Mouse (Mus musculus) heart, embryonic 12.5 days (tissue): ENCODE measurements around the gene Crtc1. TPM values are rescaled to one million over a fixed set of nuclear protein-coding genes. Genes with fewer than 3 reads are reported as not detected.

ENCODE experiments used
- ATAC-seq: fragments of 200-750 bp; cut with Nextera tagmentation; 2 replicates; pipeline ENCODE4 v1.8.0; 2017; ENCODE audit warnings: moderate TSS enrichment, moderate library complexity; ENCODE audit not compliant: insufficient number of reproducible peaks, low FRiP score
- H3K27ac ChIP-seq: fragments of 300-500 bp; sonication (generic); 2 replicates; pipeline ENCODE4 v1.5.1; 2016; ENCODE audit warnings: mild to moderate bottlenecking, moderate library complexity; ENCODE audit not compliant: poor library complexity, severe bottlenecking
- H3K27me3 ChIP-seq: fragments of 300-500 bp; sonication (generic); replicated peaks from 2 replicates; pipeline ENCODE4 v1.6.1; 2016; ENCODE audit warnings: mild to moderate bottlenecking, moderate library complexity
- H3K36me3 ChIP-seq: fragments of 300-500 bp; sonication (generic); 2 replicates; pipeline ENCODE4 v1.6.1; 2016; ENCODE audit warnings: mild to moderate bottlenecking, moderate library complexity
- H3K4me1 ChIP-seq: fragments of 300-500 bp; sonication (generic); replicated peaks from 2 replicates; pipeline ENCODE4 v1.6.1; 2016; ENCODE audit warnings: mild to moderate bottlenecking
- H3K4me2 ChIP-seq: fragments of 300-500 bp; sonication (generic); 2 replicates; pipeline ENCODE4 v1.6.1; 2016; ENCODE audit warnings: mild to moderate bottlenecking, moderate library complexity
- H3K4me3 ChIP-seq: fragments of 300-500 bp; sonication (generic); 2 replicates; pipeline ENCODE4 v1.5.1; 2016; ENCODE audit warnings: mild to moderate bottlenecking
- H3K9ac ChIP-seq: fragments of 300-500 bp; sonication (generic); 2 replicates; pipeline ENCODE4 v1.6.1; 2016; ENCODE audit warnings: mild to moderate bottlenecking, moderate library complexity
- H3K9me3 ChIP-seq: fragments of 300-500 bp; sonication (generic); replicated peaks from 2 replicates; pipeline ENCODE4 v1.6.1; 2016; ENCODE audit warnings: mild to moderate bottlenecking, moderate library complexity
- WGBS: fragments of 180-500 bp; shearing (Covaris S2); methylation state at CpG from one replicate; pipeline ENCODE4 v1.1.7; 2016; 5-methylcytosine and 5-hydroxymethylcytosine counted together
- polyA plus RNA-seq: library from polyadenylated mRNA; unstranded; fragments of >200 nt; fragmentation: Nextera tagmentation; extraction: Ambion mirVana; gene quantifications from 2 replicates; pipeline ENCODE4 v1.2.1, GENCODE M21; 2016

The Crtc1 gene
- polyA plus RNA-seq, 1 experiment from 2014 or later, result 14.9 TPM

- H3K4me3 ChIP-seq, result no peak overlapping the region
- WGBS, result 85% methylated on average over 1 of the region's 1 CpGs
- peaks cover 21% of the 10 kb centered on the region for H3K4me1 ChIP-seq
- no peak for ATAC-seq
- H3K9me3 ChIP-seq, result no peaks in the 10 kb centered on the region
- H3K4me2 ChIP-seq, result no peak overlapping the region
- H3K9ac ChIP-seq, result no peak overlapping the region
- no peak overlapping the region for H3K27ac ChIP-seq
- peaks cover 21% of the 10 kb centered on the region for H3K27me3 ChIP-seq
- H3K36me3 ChIP-seq, result peaks cover 9% of the 10 kb centered on the region
Observed at GRCm38 (mm10) chr8:70445988-70446387, 6.6 kb upstream of the Crtc1 start.

DNA sequence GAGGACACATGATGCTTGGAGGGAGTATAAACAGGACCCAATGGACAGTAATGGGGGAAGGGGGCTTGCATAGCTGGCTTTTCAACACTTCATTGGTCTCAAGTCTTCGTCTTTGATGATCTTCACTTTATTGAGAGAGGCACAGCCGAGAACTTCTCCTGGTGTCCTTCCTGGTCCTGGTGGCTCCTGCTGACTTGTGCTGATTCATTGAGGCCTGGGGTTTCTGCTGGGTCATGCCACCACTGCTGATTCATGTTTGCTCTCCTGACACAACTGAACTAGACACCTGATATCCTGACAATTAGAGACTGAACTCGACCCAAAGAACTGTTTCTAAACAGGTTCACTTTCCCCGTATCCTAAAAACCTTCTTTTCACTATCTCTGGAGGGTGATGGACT, 3.9 kb upstream of the Crtc1 start:
- Histone ChIP-seq H3K9me3 (no peaks in the 10 kb centered on the region), H3K9ac (no peak overlapping the region), H3K36me3 (no peaks in the 10 kb centered on the region), H3K27me3 (peaks cover 21% of the 10 kb centered on the region), H3K27ac (peak overlapping the region; percentile 16; the same call in 1 of the 2 replicates), H3K4me3 (no peak overlapping the region), H3K4me2 (no peak overlapping the region), H3K4me1 (peaks cover 19% of the 10 kb centered on the region)
- 72% methylated on average over 4 of the region's 4 CpGs for WGBS
- ATAC-seq, result peak; percentile 63

- H3K9me3 ChIP-seq, result no peaks in the 10 kb centered on the region
- ATAC-seq, result no peak
- peaks cover 16% of the 10 kb centered on the region for H3K27me3 ChIP-seq
- no peak overlapping the region for H3K27ac ChIP-seq
- H3K9ac ChIP-seq, result 0 out of 2 replicates have a peak overlapping the region, but pooled peaks have one; percentile 0
- 67% methylated on average over 3 of the region's 3 CpGs for WGBS
- H3K4me2 ChIP-seq, result no peak overlapping the region
- no peaks in the 10 kb centered on the region for H3K36me3 ChIP-seq
- H3K4me3 ChIP-seq, result no peak overlapping the region
- peaks cover 12% of the 10 kb centered on the region for H3K4me1 ChIP-seq
Observed at GRCm38 (mm10) chr8:70441565-70441964, 2.2 kb upstream of the Crtc1 start.

GRCm38 (mm10) chr8:70440246-70440645, 867 bp upstream of the Crtc1 start:
- Histone ChIP-seq H3K9me3 (no peaks in the 10 kb centered on the region), H3K27ac (no peak overlapping the region), H3K4me3 (peak overlapping the region; percentile 71), H3K4me1 (peaks cover 12% of the 10 kb centered on the region), H3K36me3 (no peaks in the 10 kb centered on the region), H3K9ac (no peak overlapping the region), H3K27me3 (peaks cover 5% of the 10 kb centered on the region), H3K4me2 (peak overlapping the region; percentile 91)
- ATAC-seq, result no peak
- 39% methylated on average over 3 of the region's 3 CpGs for WGBS

DNA sequence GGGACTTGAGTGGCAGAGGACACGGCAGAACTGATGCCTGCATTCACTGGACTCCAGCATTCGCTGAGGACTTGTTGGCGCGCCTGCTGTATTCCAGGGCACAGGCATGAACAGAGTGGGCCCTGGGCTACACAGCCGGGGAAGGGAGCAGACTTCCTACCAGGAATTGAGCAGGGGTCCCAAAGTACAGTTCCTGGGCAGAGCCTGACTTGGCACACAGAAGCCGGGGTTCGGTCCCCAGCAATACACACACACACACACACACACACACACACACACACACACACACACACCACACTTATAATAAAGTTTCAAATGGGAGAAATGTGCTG, 435 bp upstream of the Crtc1 start:
- peaks cover 2% of the 10 kb centered on the region for H3K27me3 ChIP-seq
- peak overlapping the region; percentile 64 for H3K27ac ChIP-seq
- no peaks in the 10 kb centered on the region for H3K9me3 ChIP-seq
- no peaks in the 10 kb centered on the region for H3K36me3 ChIP-seq
- no peak for ATAC-seq
- peak overlapping the region; percentile 91 for H3K4me2 ChIP-seq
- peak overlapping the region; percentile 71 for H3K4me3 ChIP-seq
- H3K9ac ChIP-seq, result peak overlapping the region; percentile 84
- 3% methylated on average over 5 of the region's 7 CpGs for WGBS
- peaks cover 12% of the 10 kb centered on the region for H3K4me1 ChIP-seq

DNA sequence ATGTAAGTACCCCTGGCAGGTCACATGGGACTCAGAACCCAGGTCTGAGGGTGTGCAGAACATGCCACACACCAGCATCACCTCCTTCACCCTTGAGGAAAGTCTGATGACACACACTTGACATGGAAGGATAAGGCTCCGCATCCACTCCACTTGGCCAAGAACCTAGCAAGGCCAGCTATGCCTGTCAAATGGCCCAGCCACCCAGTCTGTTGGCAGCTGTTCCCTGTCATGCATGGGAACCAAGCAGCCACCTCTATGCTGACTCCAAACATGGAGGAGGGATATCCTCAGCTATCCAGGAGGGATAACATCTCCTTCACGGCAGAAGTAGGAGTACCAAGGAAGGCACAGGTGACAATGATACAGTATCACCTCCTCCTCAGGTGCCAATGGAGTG, 956 bp downstream of the Crtc1 start:
- Histone ChIP-seq H3K9ac (no peak overlapping the region), H3K27ac (no peak overlapping the region), H3K4me2 (peak overlapping the region; percentile 91), H3K36me3 (no peaks in the 10 kb centered on the region), H3K27me3 (no peaks in the 10 kb centered on the region), H3K4me1 (peaks cover 12% of the 10 kb centered on the region), H3K4me3 (peak overlapping the region; percentile 71; the same call in 1 of the 2 replicates), H3K9me3 (no peaks in the 10 kb centered on the region)
- 82% methylated on average over 2 of the region's 2 CpGs for WGBS
- ATAC-seq, result no peak

DNA sequence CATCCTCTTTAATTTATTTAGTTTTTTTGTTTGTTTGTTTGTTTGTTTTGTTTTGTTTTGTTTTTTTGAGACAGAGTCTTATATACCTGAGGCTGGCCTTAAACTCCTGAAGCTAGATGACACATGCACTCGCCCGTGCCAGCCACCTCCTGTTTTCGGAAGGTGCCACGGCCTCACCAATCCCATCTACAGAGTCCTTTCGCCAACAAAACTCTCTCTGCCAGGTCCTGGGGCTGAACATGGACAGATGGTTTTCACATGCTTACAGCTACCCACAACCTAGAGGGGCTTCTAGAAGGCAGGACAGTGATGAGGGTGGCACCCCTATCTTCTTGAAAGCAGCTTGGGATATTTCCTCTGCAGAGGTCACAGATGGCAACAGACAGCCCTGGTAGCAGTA, 4.2 kb downstream of the Crtc1 start:
- Histone ChIP-seq H3K9ac (no peak overlapping the region), H3K4me3 (no peak overlapping the region)

DNA sequence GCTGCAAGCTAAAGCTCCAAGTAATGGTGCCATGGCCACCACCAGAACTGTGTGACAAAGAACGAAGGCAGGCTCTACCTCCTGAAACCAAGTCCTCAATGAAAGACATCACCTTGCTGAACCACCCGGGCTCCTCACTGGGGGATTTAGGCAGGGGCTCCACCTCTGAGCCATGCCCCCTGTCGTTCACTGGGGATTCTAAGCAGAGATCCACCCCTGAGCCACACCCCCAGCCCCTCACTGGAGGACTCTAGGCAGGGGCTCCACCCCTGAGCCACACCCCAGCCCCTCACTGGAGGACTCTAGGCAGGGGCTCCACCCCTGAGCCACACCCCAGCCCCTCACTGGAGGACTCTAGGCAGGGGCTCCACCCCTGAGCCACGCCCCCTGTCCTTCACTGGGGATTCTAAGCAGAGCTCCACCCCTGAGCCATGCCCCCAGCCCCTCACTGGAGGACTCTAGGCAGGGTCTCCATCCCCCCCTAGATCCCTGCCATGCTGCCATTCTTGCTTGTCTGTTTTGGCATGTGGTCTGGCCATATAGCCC, 6.3 kb downstream of the Crtc1 start:
- peak; percentile 16; the same call in 1 of the 2 replicates for ATAC-seq
- Histone ChIP-seq H3K36me3 (no peaks in the 10 kb centered on the region), H3K4me2 (no peak overlapping the region), H3K4me1 (no peaks in the 10 kb centered on the region; the same call in 1 of the 2 replicates), H3K9ac (no peak overlapping the region), H3K9me3 (no peaks in the 10 kb centered on the region), H3K27me3 (no peaks in the 10 kb centered on the region), H3K4me3 (no peak overlapping the region), H3K27ac (no peak overlapping the region)
- 24% methylated on average over 4 of the region's 4 CpGs for WGBS

More for the DNA sequence above, 4.2 kb downstream of the Crtc1 start:
- WGBS, result 88% methylated on average over 5 of the region's 5 CpGs
- no peaks in the 10 kb centered on the region for H3K27me3 ChIP-seq
- no peak overlapping the region for H3K4me2 ChIP-seq
- H3K4me1 ChIP-seq, result peaks cover 12% of the 10 kb centered on the region
- H3K36me3 ChIP-seq, result no peaks in the 10 kb centered on the region
- no peaks in the 10 kb centered on the region for H3K9me3 ChIP-seq
- H3K27ac ChIP-seq, result no peak overlapping the region
- ATAC-seq, result no peak

DNA sequence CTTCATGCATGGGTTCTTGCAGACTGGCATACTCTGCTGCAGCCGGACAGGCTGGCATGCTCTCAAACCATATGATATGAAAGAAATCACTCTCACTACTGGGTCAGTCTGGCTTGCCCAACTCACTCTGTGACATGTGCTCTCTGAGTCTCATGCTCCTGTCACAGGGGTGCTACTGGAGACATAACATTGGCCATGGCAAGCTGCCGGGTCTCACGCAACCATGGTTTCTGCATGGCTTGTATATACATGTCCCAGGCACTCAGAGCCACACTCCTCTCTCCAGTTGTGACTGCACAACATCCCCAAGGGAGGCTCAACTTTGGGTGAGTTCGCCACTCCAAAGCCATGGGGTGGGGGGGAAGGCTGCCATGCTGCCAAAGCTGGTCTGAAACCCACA, 8.2 kb downstream of the Crtc1 start:
- 94% methylated on average over 4 of the region's 4 CpGs for WGBS
- no peak overlapping the region for H3K27ac ChIP-seq
- no peak overlapping the region for H3K4me3 ChIP-seq
- no peak overlapping the region for H3K4me2 ChIP-seq
- H3K27me3 ChIP-seq, result no peaks in the 10 kb centered on the region
- no peak overlapping the region for H3K9ac ChIP-seq
- no peaks in the 10 kb centered on the region for H3K36me3 ChIP-seq
- H3K9me3 ChIP-seq, result no peaks in the 10 kb centered on the region
- H3K4me1 ChIP-seq, result peaks cover 6% of the 10 kb centered on the region; the same call in 1 of the 2 replicates
- no peak for ATAC-seq

DNA sequence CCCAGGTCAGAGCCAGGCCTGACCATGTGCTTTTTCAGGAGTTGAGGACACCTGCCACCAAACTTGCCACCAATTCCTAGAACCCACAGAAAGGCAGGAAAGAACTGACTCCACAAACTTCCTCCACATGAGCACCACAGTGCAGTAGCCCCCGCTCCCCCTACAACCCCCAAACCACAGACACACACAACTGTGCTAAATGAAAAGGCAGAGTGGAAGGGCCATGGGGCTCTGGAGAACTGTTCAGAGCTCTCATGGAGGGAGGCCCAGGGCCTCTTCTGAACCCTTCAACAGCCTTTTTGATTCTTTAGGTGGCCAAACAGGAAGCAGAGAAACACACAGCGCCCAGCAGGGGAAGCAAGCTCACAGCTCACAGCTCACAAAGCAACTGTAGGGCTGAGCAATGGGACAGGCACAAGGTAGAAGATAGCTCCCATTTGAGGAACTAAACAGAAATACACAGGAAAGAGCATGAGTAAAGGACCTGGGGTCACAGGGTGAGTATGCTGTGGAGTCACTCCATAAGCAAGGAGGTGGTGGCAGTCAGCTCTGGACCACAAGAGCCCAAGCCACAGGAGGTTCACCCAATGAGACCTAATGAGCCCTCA, 13.0 kb downstream of the Crtc1 start:
- peaks cover 12% of the 10 kb centered on the region for H3K4me1 ChIP-seq
- no peaks in the 10 kb centered on the region for H3K36me3 ChIP-seq
- no peak overlapping the region for H3K4me3 ChIP-seq
- H3K9me3 ChIP-seq, result no peaks in the 10 kb centered on the region
- 91% methylated on average over 2 of the region's 2 CpGs for WGBS
- no peak overlapping the region for H3K27ac ChIP-seq
- no peak overlapping the region for H3K4me2 ChIP-seq
- ATAC-seq, result no peak
- no peaks in the 10 kb centered on the region for H3K27me3 ChIP-seq
- H3K9ac ChIP-seq, result no peak overlapping the region

- H3K4me3 ChIP-seq, result no peak overlapping the region
- no peak overlapping the region for H3K4me2 ChIP-seq
- no peaks in the 10 kb centered on the region for H3K27me3 ChIP-seq
- WGBS, result 73% methylated on average over 2 of the region's 2 CpGs
- no peak overlapping the region for H3K9ac ChIP-seq
- no peaks in the 10 kb centered on the region for H3K36me3 ChIP-seq
- peaks cover 48% of the 10 kb centered on the region for H3K4me1 ChIP-seq
- H3K27ac ChIP-seq, result no peak overlapping the region
- H3K9me3 ChIP-seq, result no peaks in the 10 kb centered on the region
- peak; percentile 79 for ATAC-seq
Observed at GRCm38 (mm10) chr8:70422722-70423121, 16.7 kb downstream of the Crtc1 start.
